9 mouse cellular contexts compared by ENCODE assay signal in genomic region chr4:72195116-72195835, GRCm38 (mm10). TPM values are rescaled to one million over a fixed set of nuclear protein-coding genes. Genes with fewer than 3 reads are reported as not detected.
DNase-seq lines count a peak whose midpoint lies in the region; ATAC-seq lines count a peak whose summit lies in the region.
"Had no signal": no experiment of that assay in that cellular context is flagged by ENCODE, and none has a peak within 500 bp of the region (broad histone marks: within the 10 kb centered on the region; RNA-seq: fewer than 3 reads in every experiment).

No protein-coding gene starts in this region.

- peak; percentile 14 for DNase-seq in adrenal gland, adult 2 months
- DNase-seq in adrenal gland, adult 18-20 months (ENCODE audit: low spot score in 2 of 2) = no peak
- peak; percentile 61 for DNase-seq in Muller cell, postnatal 12 days (ENCODE audit: inconsistent ontology term)
- no peak for DNase-seq in layer of hippocampus, postnatal 14 days (ENCODE audit: low spot score in 2 of 2)
- DNase-seq in cerebellum, adult 8-10 months = no peak
- DNase-seq in gastrocnemius, postnatal 4 days (ENCODE audit: low spot score in 2 of 2) = no peak
- DNase-seq: liver, embryonic 13.5 days had no signal

- ATAC-seq in hematopoietic stem cell, adult 5-6 weeks (replicated peaks in 1 of 2; ENCODE audit: insufficient read depth in 1 of 2, low FRiP score in 2 of 2, low TSS enrichment in 1 of 2, low read depth in 1 of 2, poor library complexity in 2 of 2, severe bottlenecking in 2 of 2) = peak; percentile 67 to 70
- ATAC-seq in megakaryocyte progenitor cell, adult 5-6 weeks (replicated peaks; ENCODE audit: poor library complexity) = peak; percentile 68

RNA-seq across cellular contexts. Expression of gene Tle1, which starts 5.4 kb away (rescaled TPM):
- 10 to 100 TPM; 35.1 to 37.2 TPM for total RNA-seq in adrenal gland, adult 2 months (2021)
- 38.2 and 50.3 TPM in 2 replicates for polyA plus RNA-seq in adrenal gland, adult 2 months (2012; rRNA removed)
- total RNA-seq in adrenal gland, adult 18-20 months (2021) = 10 to 100 TPM; 42.7 to 44.6 TPM
- total RNA-seq in hematopoietic stem cell, adult 5-6 weeks (2017) = 16.8 and 38.6 TPM in 2 replicates
- total RNA-seq in megakaryocyte progenitor cell, adult 5-6 weeks (2015) = 6.0 and 7.3 TPM in 2 replicates
- 9.2 and 18.9 TPM in 2 replicates for total RNA-seq in megakaryocyte progenitor cell, adult 5-6 weeks (2017)
- total RNA-seq in layer of hippocampus, postnatal 14 days (2021) = 10 to 100 TPM; 59.1 to 60.4 TPM
- 10 to 100 TPM; 36.9 to 42.4 TPM for total RNA-seq in gastrocnemius, postnatal 4 days (2021)

Comparison
In these comparisons a context has a peak if more than half of its experiments do, and no peak if none do; other contexts are left out.
1. DNase-seq: peak in adrenal gland, adult 2 months (single experiment) and Muller cell, postnatal 12 days (single experiment); none in adrenal gland, adult 18-20 months (0 of 2), layer of hippocampus, postnatal 14 days (0 of 2), cerebellum, adult 8-10 months (single experiment) and gastrocnemius, postnatal 4 days (0 of 2).